Mouse (Mus musculus): ENCODE results near the gene Pik3r3. TPM values are rescaled to one million over a fixed set of nuclear protein-coding genes. Genes with fewer than 3 reads are reported as not detected.
A peak's percentile ranks its signal among the peaks of the same experiment; 100 is the strongest.

Gene Pik3r3
- polyA plus RNA-seq, 1 experiment from 2014 or later, result 15.6 TPM

GRCm38 (mm10) chr4:116291561-116291960 lies 70.1 kb downstream of the Pik3r3 start:
- POLR2A ChIA-PET, result no interaction called here
- H3K27me3 ChIP-seq, result no peaks in the 10 kb centered on the region
- peak; percentile 19 for DNase-seq (ENCODE audit: low read depth, low spot score)
- in situ Hi-C loops (cut with MboI; ENCODE audit: low pct_unique_long_range_greater_than_20kb), result no loop called here
- TF ChIP-seq CTCF (IDR thresholded peaks at IDR 0.05), result no peak
- CTCF ChIA-PET, result interaction anchor here (1.0 kb wide), 1 partner anchor 9 kb away, joined by 3 read pairs; no protein-coding TSS in a partner anchor
- no peak for ATAC-seq

DNA sequence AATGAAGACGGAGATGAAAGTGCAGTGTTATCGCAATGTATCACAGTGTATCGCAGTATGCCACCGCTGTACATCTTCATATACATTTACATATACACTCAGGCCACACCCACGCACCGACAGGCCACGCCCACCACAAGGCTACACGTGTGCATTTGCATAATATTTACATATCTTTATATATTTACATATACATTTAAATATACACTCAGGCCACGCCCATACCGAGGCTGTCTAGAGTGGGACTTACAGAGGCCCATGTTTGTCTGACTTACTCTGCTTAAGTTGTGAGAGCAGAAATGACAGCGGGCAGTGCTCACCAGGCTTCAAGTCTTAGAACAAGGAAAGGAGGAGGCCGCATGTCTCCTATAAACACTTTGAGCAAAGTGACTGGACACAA lies 71.9 kb downstream of the Pik3r3 start:
- DNase-seq (ENCODE audit: low read depth, low spot score) (no peak), ATAC-seq (no peak)
- H3K27me3 ChIP-seq, result no peaks in the 10 kb centered on the region
- TF ChIP-seq CTCF (IDR thresholded peaks at IDR 0.05), result no peak
- CTCF ChIA-PET, result interaction anchor here (1.4 kb wide), 1 partner anchor 49 kb away, joined by 3 read pairs; no protein-coding TSS in a partner anchor
- POLR2A ChIA-PET, result no interaction called here
- in situ Hi-C loops (cut with MboI; ENCODE audit: low pct_unique_long_range_greater_than_20kb), result no loop called here

DNA sequence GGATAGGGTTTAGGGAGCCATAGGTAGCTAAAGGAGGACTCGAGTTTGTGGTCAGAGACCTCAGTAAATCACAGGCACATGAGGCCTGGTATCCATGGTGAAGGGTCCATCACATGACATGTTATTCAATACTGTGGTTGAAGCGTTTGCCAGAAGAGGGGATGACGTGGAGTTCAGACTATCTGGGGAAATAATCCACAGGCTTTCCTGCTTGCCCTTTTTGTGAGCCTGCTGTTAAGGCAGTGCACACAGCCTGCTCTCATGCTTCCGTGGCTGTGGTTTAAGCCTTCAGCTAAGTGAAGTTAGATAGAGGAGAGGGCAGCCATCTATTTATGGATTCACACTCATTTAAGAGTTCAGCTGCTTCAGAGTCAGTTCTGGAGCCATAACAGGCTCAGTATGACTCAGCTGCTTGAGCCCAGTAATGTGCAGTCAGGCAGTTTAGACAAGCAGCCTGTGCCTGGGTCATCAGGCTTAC lies 79.5 kb downstream of the Pik3r3 start:
- ATAC-seq (peak; percentile 98), DNase-seq (ENCODE audit: low read depth, low spot score) (peak; percentile 75)
- TF ChIP-seq CTCF (IDR thresholded peaks at IDR 0.05), result no peak
- no peaks in the 10 kb centered on the region for H3K27me3 ChIP-seq
- ChIA-PET POLR2A (interaction anchor here (1.2 kb wide), 1 partner anchor 348 kb away, joined by 3 read pairs; no protein-coding TSS in a partner anchor), CTCF (interaction anchor here (1.4 kb wide), 1 partner anchor 9 kb away, joined by 3 read pairs; no protein-coding TSS in a partner anchor)
- in situ Hi-C loops (cut with MboI; ENCODE audit: low pct_unique_long_range_greater_than_20kb), result no loop called here

DNA sequence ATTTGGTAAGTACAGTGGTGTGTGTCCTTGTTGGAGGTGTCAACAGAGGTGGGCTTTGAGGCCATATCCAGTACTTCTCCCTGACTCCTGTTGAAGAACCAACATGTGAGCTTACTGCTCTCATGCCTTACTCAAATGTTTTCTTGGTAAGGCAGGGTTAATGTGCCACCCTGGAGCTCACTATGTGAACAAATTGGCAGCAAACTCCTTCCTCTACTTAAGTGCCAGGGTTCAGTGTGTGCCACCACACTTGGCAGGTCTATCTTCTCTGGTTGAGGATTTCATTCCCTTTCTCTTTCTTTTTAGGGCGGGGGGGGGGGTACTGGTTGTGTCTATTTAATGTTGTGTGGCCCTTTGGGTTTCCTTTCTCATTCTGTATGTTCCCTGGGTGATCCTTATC lies 83.1 kb downstream of the Pik3r3 start:
- no peak for DNase-seq (ENCODE audit: low read depth, low spot score)
- in situ Hi-C loops (cut with MboI; ENCODE audit: low pct_unique_long_range_greater_than_20kb), result no loop called here
- no peak for TF ChIP-seq CTCF (IDR thresholded peaks at IDR 0.05)
- CTCF ChIA-PET, result no interaction called here
- H3K27me3 ChIP-seq, result no peaks in the 10 kb centered on the region
- POLR2A ChIA-PET, result no interaction called here
- no peak for ATAC-seq

GRCm38 (mm10) chr4:116317575-116317974 lies 96.2 kb downstream of the Pik3r3 start:
- in situ Hi-C loops (cut with MboI; ENCODE audit: low pct_unique_long_range_greater_than_20kb), result no loop called here
- CTCF ChIA-PET, result no interaction called here

DNA sequence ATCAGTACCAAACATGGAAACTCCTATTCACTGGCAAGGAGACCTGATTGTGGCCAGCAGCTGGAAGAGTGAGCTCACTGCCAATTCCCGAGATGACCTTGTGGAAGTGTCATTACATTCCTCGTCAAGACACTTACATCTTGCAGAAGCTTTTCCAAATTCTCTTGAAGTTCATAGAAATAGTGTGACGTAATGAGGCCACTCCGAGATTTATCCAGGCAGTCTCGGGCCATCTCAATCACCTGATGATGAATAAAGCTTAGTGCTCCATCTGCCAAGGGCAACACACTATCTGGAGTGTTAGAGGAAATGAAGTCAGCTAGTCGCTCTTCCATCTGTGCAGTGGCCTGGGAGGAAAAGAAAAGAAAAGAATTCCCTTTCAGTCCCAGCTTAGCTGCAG lies 100.7 kb downstream of the Pik3r3 start:
- ChIA-PET CTCF (no interaction called here), POLR2A (no interaction called here)
- in situ Hi-C loops (cut with MboI; ENCODE audit: low pct_unique_long_range_greater_than_20kb), result no loop called here
- H3K27me3 ChIP-seq, result no peaks in the 10 kb centered on the region
- TF ChIP-seq CTCF (IDR thresholded peaks at IDR 0.05), result no peak
- ATAC-seq (no peak), DNase-seq (ENCODE audit: low read depth, low spot score) (no peak)

More at GRCm38 (mm10) chr4:116317575-116317974, 96.2 kb downstream of the Pik3r3 start:
- ATAC-seq (no peak), DNase-seq (ENCODE audit: low read depth, low spot score) (no peak)
- POLR2A ChIA-PET, result no interaction called here
- no peak for TF ChIP-seq CTCF (IDR thresholded peaks at IDR 0.05)
- no peaks in the 10 kb centered on the region for H3K27me3 ChIP-seq

DNA sequence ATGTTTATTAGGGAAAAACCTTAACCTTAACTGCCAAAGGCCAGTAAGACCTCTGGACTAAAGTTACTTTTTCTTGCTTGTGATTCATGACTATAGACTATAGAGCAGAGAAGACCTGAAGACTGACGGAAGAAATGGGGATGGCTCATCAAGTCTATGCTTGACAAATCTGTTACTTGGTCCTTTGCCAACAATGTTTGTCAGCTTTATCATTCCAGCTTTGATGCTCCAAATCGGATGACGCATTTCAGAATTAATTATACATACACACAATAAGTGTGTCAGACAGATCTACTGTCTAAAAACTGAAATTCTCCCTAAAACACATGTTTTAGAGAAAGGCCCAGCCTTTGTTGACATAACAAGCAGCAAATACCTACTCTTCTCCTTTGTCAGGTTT lies 107.8 kb downstream of the Pik3r3 start:
- in situ Hi-C loops (cut with MboI; ENCODE audit: low pct_unique_long_range_greater_than_20kb), result no loop called here
- no peak for ATAC-seq
- no peaks in the 10 kb centered on the region for H3K27me3 ChIP-seq
- TF ChIP-seq CTCF (IDR thresholded peaks at IDR 0.05), result no peak
- ChIA-PET CTCF (no interaction called here), POLR2A (interaction anchor here (0.5 kb wide), 1 partner anchor 226 kb away, joined by 3 read pairs; the partner anchor contains the start of gene Tmem69)
- no peak for DNase-seq (ENCODE audit: low read depth, low spot score)

GRCm38 (mm10) chr4:116336294-116336693 lies 114.9 kb downstream of the Pik3r3 start:
- in situ Hi-C loops (cut with MboI; ENCODE audit: low pct_unique_long_range_greater_than_20kb), result no loop called here
- POLR2A ChIA-PET, result no interaction called here

GRCm38 (mm10) chr4:116342119-116342518 lies 120.7 kb downstream of the Pik3r3 start:
- ChIA-PET CTCF (interaction anchor here (0.8 to 2.3 kb wide), 8 partner anchors 10 to 254 kb away, joined by 3 to 6 read pairs (median 4); partner anchors contain the start of gene Ccdc17), POLR2A (interaction anchor here (1.0 kb wide), 1 partner anchor 215 kb away, joined by 3 read pairs; the partner anchor contains the start of gene Gpbp1l1)
- in situ Hi-C loops (cut with MboI; ENCODE audit: low pct_unique_long_range_greater_than_20kb), result loop anchor here (10.0 kb wide), 2 partner anchors 113 to 193 kb away; no protein-coding TSS in a partner anchor
- no peak for ATAC-seq
- peak; percentile 75 for TF ChIP-seq CTCF (IDR thresholded peaks at IDR 0.05)
- no peaks in the 10 kb centered on the region for H3K27me3 ChIP-seq
- DNase-seq (ENCODE audit: low read depth, low spot score), result peak; percentile 13

More at GRCm38 (mm10) chr4:116336294-116336693, 114.9 kb downstream of the Pik3r3 start:
- H3K27me3 ChIP-seq, result no peaks in the 10 kb centered on the region
- TF ChIP-seq CTCF (IDR thresholded peaks at IDR 0.05), result no peak
- no peak for ATAC-seq
- CTCF ChIA-PET, result interaction anchor here (1.5 kb wide), 1 partner anchor 171 kb away, joined by 3 read pairs; the partner anchor contains the start of gene Ipp
- no peak for DNase-seq (ENCODE audit: low read depth, low spot score)

GRCm38 (mm10) chr4:116352496-116352895 lies 131.1 kb downstream of the Pik3r3 start:
- DNase-seq (ENCODE audit: low read depth, low spot score), result no peak
- in situ Hi-C loops (cut with MboI; ENCODE audit: low pct_unique_long_range_greater_than_20kb), result no loop called here
- ChIA-PET POLR2A (no interaction called here), CTCF (interaction anchor here (1.4 kb wide), 1 partner anchor 10 kb away, joined by 6 read pairs; no protein-coding TSS in a partner anchor)
- H3K27me3 ChIP-seq, result no peaks in the 10 kb centered on the region
- no peak for ATAC-seq
- no peak for TF ChIP-seq CTCF (IDR thresholded peaks at IDR 0.05)

Other genes with a start within 250 kb of the Pik3r3 start
- gene Faah, start 203.7 kb upstream of the Pik3r3 start, polyA plus RNA-seq (2021), result 3.4 TPM
- 7.2 TPM for gene Nsun4, start 167.7 kb upstream of the Pik3r3 start, polyA plus RNA-seq (2021)
- 441 TPM for gene Uqcrh, start 146.5 kb upstream of the Pik3r3 start, polyA plus RNA-seq (2021)
- 58.3 TPM for gene Lrrc41, start 146.3 kb upstream of the Pik3r3 start, polyA plus RNA-seq (2021)
- gene Rad54l, start 97.9 kb upstream of the Pik3r3 start, polyA plus RNA-seq (2021), result 5.6 TPM
- gene Pomgnt1, start 97.8 kb upstream of the Pik3r3 start, polyA plus RNA-seq (2021), result 57.6 TPM
- 8.3 TPM for gene Lurap1, start 70.3 kb upstream of the Pik3r3 start, polyA plus RNA-seq (2021)
- 0.06 TPM for gene Tspan1, start 54.0 kb upstream of the Pik3r3 start, polyA plus RNA-seq (2021)
- gene 1700042G07Rik, start 48.2 kb upstream of the Pik3r3 start, polyA plus RNA-seq (2021), result not detected
- not detected for gene Gm49337, start 48.2 kb upstream of the Pik3r3 start, polyA plus RNA-seq (2021)
- gene Mast2, start 242.6 kb downstream of the Pik3r3 start, polyA plus RNA-seq (2021), result 36.5 TPM